Mouse (Mus musculus) intestine, embryonic 15.5 days (tissue): ENCODE measurements around the gene P4ha2. TPM values are rescaled to one million over a fixed set of nuclear protein-coding genes. Genes with fewer than 3 reads are reported as not detected.

Experiments
- ATAC-seq: fragments of 200-750 bp; cut with Nextera tagmentation; 2 replicates; pipeline ENCODE4 v1.8.0; 2017; ENCODE audit warnings: moderate TSS enrichment, moderate library complexity
- H3K27ac ChIP-seq: fragments of 300-500 bp; sonication (generic); 2 replicates; pipeline ENCODE4 v1.5.1; 2015; ENCODE audit warnings: mild to moderate bottlenecking, inconsistent platforms
- H3K27me3 ChIP-seq: fragments of 300-500 bp; sonication (generic); replicated peaks from 2 replicates; pipeline ENCODE4 v1.6.1; 2015; ENCODE audit warnings: inconsistent platforms
- H3K36me3 ChIP-seq: fragments of 300-500 bp; sonication (generic); 2 replicates; pipeline ENCODE4 v1.6.1; 2015; ENCODE audit warnings: inconsistent platforms
- H3K4me1 ChIP-seq: fragments of 300-500 bp; sonication (generic); replicated peaks from 2 replicates; pipeline ENCODE4 v1.6.1; 2015; ENCODE audit warnings: inconsistent platforms
- H3K4me2 ChIP-seq: fragments of 300-500 bp; sonication (generic); replicated peaks from 2 replicates; pipeline ENCODE4 v1.6.1; 2015; ENCODE audit warnings: mild to moderate bottlenecking, inconsistent platforms
- H3K4me3 ChIP-seq: fragments of 300-500 bp; sonication (generic); replicated peaks from 2 replicates; pipeline ENCODE4 v1.5.1; 2015; ENCODE audit warnings: inconsistent platforms
- H3K9ac ChIP-seq: fragments of 300-500 bp; sonication (generic); 2 replicates; pipeline ENCODE4 v1.6.1; 2015; ENCODE audit warnings: inconsistent platforms
- H3K9me3 ChIP-seq: fragments of 300-500 bp; sonication (generic); 2 replicates; pipeline ENCODE4 v1.6.1; 2016; ENCODE audit warnings: inconsistent platforms
- WGBS: fragments of 180-500 bp; shearing (Covaris S2); methylation state at CpG from one replicate; pipeline ENCODE4 v1.1.7; 2015; 5-methylcytosine and 5-hydroxymethylcytosine counted together
- polyA plus RNA-seq: library from polyadenylated mRNA; unstranded; fragments of >200 nt; fragmentation: Nextera tagmentation; extraction: Ambion mirVana; gene quantifications from 2 replicates; pipeline ENCODE4 v1.2.1, GENCODE M21; 2015

The P4ha2 gene
- 41.8 and 44.8 TPM in 2 replicates for polyA plus RNA-seq

GRCm38 (mm10) chr11:54100045-54100691 lies at the start of gene P4ha2:
Gene P4ha2, plus strand, starts transcription at chr11:54100095.
- peak within 1 kb of the TSS; percentile 74 for H3K4me3 ChIP-seq
- 55% methylated on average over 10 of the region's 10 CpGs for WGBS

GRCm38 (mm10) chr11:54050205-54050604 lies 49.7 kb upstream of the P4ha2 start:
- no peak overlapping the region for H3K4me2 ChIP-seq
- 0 out of 2 replicates have a peak, but pooled peaks cover 1% of the 10 kb centered on the region for H3K36me3 ChIP-seq
- no peaks in the 10 kb centered on the region for H3K27me3 ChIP-seq
- H3K4me1 ChIP-seq = no peaks in the 10 kb centered on the region
- no peak overlapping the region for H3K9ac ChIP-seq
- no peak overlapping the region for H3K27ac ChIP-seq
- H3K4me3 ChIP-seq = no peak overlapping the region
- 69% methylated on average over 2 of the region's 2 CpGs for WGBS
- ATAC-seq = no peak
- no peaks in the 10 kb centered on the region for H3K9me3 ChIP-seq

More at GRCm38 (mm10) chr11:54100045-54100691, at the start of gene P4ha2:
- ATAC-seq = peak; percentile 48; the same call in 1 of the 2 replicates
- Histone ChIP-seq H3K9me3 (no peaks in the 10 kb centered on the region), H3K4me1 (peaks cover 12% of the 10 kb centered on the region; the same call in 1 of the 2 replicates), H3K27me3 (no peaks in the 10 kb centered on the region), H3K4me2 (peak within 1 kb of the TSS; percentile 93), H3K36me3 (no peaks in the 10 kb centered on the region), H3K9ac (peak within 1 kb of the TSS; percentile 73), H3K27ac (no peak within 1 kb of the TSS)

GRCm38 (mm10) chr11:54051161-54051560 lies 48.7 kb upstream of the P4ha2 start:
- Histone ChIP-seq H3K9me3 (no peaks in the 10 kb centered on the region), H3K27ac (no peak overlapping the region), H3K4me2 (no peak overlapping the region), H3K36me3 (0 out of 2 replicates have a peak, but pooled peaks cover 3% of the 10 kb centered on the region), H3K9ac (no peak overlapping the region), H3K4me1 (0 out of 2 replicates have a peak, but pooled peaks cover 1% of the 10 kb centered on the region), H3K4me3 (no peak overlapping the region), H3K27me3 (no peaks in the 10 kb centered on the region)
- ATAC-seq = no peak
- WGBS = 86% methylated on average over 7 of the region's 7 CpGs

GRCm38 (mm10) chr11:54052128-54052527 lies 47.8 kb upstream of the P4ha2 start:
- no peak overlapping the region for H3K9ac ChIP-seq
- 92% methylated on average over 5 of the region's 5 CpGs for WGBS
- no peak overlapping the region for H3K4me3 ChIP-seq
- ATAC-seq = no peak
- H3K9me3 ChIP-seq = no peaks in the 10 kb centered on the region
- H3K4me2 ChIP-seq = no peak overlapping the region
- 0 out of 2 replicates have a peak, but pooled peaks cover 3% of the 10 kb centered on the region for H3K36me3 ChIP-seq
- H3K4me1 ChIP-seq = 0 out of 2 replicates have a peak, but pooled peaks cover 4% of the 10 kb centered on the region
- no peak overlapping the region for H3K27ac ChIP-seq
- H3K27me3 ChIP-seq = no peaks in the 10 kb centered on the region

- Histone ChIP-seq H3K4me1 (peaks cover 8% of the 10 kb centered on the region; the same call in 1 of the 2 replicates), H3K9ac (no peak overlapping the region), H3K9me3 (no peaks in the 10 kb centered on the region), H3K36me3 (0 out of 2 replicates have a peak, but pooled peaks cover 3% of the 10 kb centered on the region), H3K4me3 (no peak overlapping the region), H3K27ac (no peak overlapping the region), H3K4me2 (no peak overlapping the region), H3K27me3 (no peaks in the 10 kb centered on the region)
- no peak for ATAC-seq
- 81% methylated on average over 7 of the region's 7 CpGs for WGBS
Observed at GRCm38 (mm10) chr11:54053090-54053489, 46.8 kb upstream of the P4ha2 start.

GRCm38 (mm10) chr11:54054257-54054656 lies 45.6 kb upstream of the P4ha2 start:
- H3K4me3 ChIP-seq = no peak overlapping the region
- H3K9me3 ChIP-seq = no peaks in the 10 kb centered on the region
- no peak overlapping the region for H3K9ac ChIP-seq
- H3K27ac ChIP-seq = no peak overlapping the region
- no peaks in the 10 kb centered on the region for H3K27me3 ChIP-seq
- no peak overlapping the region for H3K4me2 ChIP-seq
- 23% methylated on average over 6 of the region's 6 CpGs for WGBS
- 0 out of 2 replicates have a peak, but pooled peaks cover 3% of the 10 kb centered on the region for H3K36me3 ChIP-seq
- ATAC-seq = no peak
- peaks cover 19% of the 10 kb centered on the region for H3K4me1 ChIP-seq

GRCm38 (mm10) chr11:54056132-54056531 lies 43.8 kb upstream of the P4ha2 start:
- no peak overlapping the region for H3K4me2 ChIP-seq
- 42% methylated on average over 8 of the region's 8 CpGs for WGBS

GRCm38 (mm10) chr11:54057428-54057827 lies 42.5 kb upstream of the P4ha2 start:
- Histone ChIP-seq H3K36me3 (0 out of 2 replicates have a peak, but pooled peaks cover 3% of the 10 kb centered on the region), H3K9ac (no peak overlapping the region), H3K27ac (no peak overlapping the region), H3K4me3 (no peak overlapping the region), H3K4me1 (peaks cover 49% of the 10 kb centered on the region), H3K9me3 (no peaks in the 10 kb centered on the region), H3K4me2 (no peak overlapping the region), H3K27me3 (no peaks in the 10 kb centered on the region)
- ATAC-seq = no peak
- 38% methylated on average over 2 of the region's 2 CpGs for WGBS

More at GRCm38 (mm10) chr11:54056132-54056531, 43.8 kb upstream of the P4ha2 start:
- Histone ChIP-seq H3K9ac (no peak overlapping the region), H3K27ac (no peak overlapping the region), H3K27me3 (no peaks in the 10 kb centered on the region), H3K4me1 (peaks cover 37% of the 10 kb centered on the region), H3K36me3 (0 out of 2 replicates have a peak, but pooled peaks cover 3% of the 10 kb centered on the region), H3K4me3 (no peak overlapping the region), H3K9me3 (no peaks in the 10 kb centered on the region)
- ATAC-seq = peak; percentile 35; the same call in 1 of the 2 replicates

GRCm38 (mm10) chr11:54058056-54058617 lies 41.8 kb upstream of the P4ha2 start:
- Histone ChIP-seq H3K27me3 (no peaks in the 10 kb centered on the region), H3K36me3 (0 out of 2 replicates have a peak, but pooled peaks cover 3% of the 10 kb centered on the region), H3K4me2 (no peak overlapping the region), H3K4me1 (peaks cover 54% of the 10 kb centered on the region), H3K27ac (0 out of 2 replicates have a peak overlapping the region, but pooled peaks have one; percentile 19), H3K9ac (no peak overlapping the region), H3K9me3 (no peaks in the 10 kb centered on the region), H3K4me3 (no peak overlapping the region)
- ATAC-seq = no peak
- 68% methylated on average over 10 of the region's 10 CpGs for WGBS

GRCm38 (mm10) chr11:54058643-54059042 lies 41.3 kb upstream of the P4ha2 start:
- Histone ChIP-seq H3K9me3 (no peaks in the 10 kb centered on the region), H3K4me2 (no peak overlapping the region), H3K36me3 (0 out of 2 replicates have a peak, but pooled peaks cover 3% of the 10 kb centered on the region), H3K9ac (no peak overlapping the region), H3K4me3 (no peak overlapping the region), H3K4me1 (peaks cover 59% of the 10 kb centered on the region), H3K27ac (0 out of 2 replicates have a peak overlapping the region, but pooled peaks have one; percentile 19), H3K27me3 (no peaks in the 10 kb centered on the region)
- WGBS = 36% methylated on average over 6 of the region's 6 CpGs
- no peak for ATAC-seq

GRCm38 (mm10) chr11:54059526-54059925 lies 40.4 kb upstream of the P4ha2 start:
- peak overlapping the region; percentile 49; the same call in 1 of the 2 replicates for H3K27ac ChIP-seq
- 57% methylated on average over 1 of the region's 1 CpGs for WGBS
- ATAC-seq = no peak

GRCm38 (mm10) chr11:54060316-54060715 lies 39.6 kb upstream of the P4ha2 start:
- 16% methylated on average over 9 of the region's 9 CpGs for WGBS
- Histone ChIP-seq H3K27me3 (no peaks in the 10 kb centered on the region), H3K4me1 (peaks cover 60% of the 10 kb centered on the region), H3K9ac (no peak overlapping the region), H3K36me3 (0 out of 2 replicates have a peak, but pooled peaks cover under 1% of the 10 kb centered on the region), H3K4me2 (no peak overlapping the region), H3K9me3 (no peaks in the 10 kb centered on the region), H3K4me3 (no peak overlapping the region), H3K27ac (peak overlapping the region; percentile 49)
- ATAC-seq = peak; percentile 54

More at GRCm38 (mm10) chr11:54059526-54059925, 40.4 kb upstream of the P4ha2 start:
- H3K9me3 ChIP-seq = no peaks in the 10 kb centered on the region
- peaks cover 60% of the 10 kb centered on the region for H3K4me1 ChIP-seq
- no peak overlapping the region for H3K4me2 ChIP-seq
- no peak overlapping the region for H3K9ac ChIP-seq
- H3K27me3 ChIP-seq = no peaks in the 10 kb centered on the region
- no peak overlapping the region for H3K4me3 ChIP-seq
- 0 out of 2 replicates have a peak, but pooled peaks cover 3% of the 10 kb centered on the region for H3K36me3 ChIP-seq
